Mouse (Mus musculus): ENCODE data around the gene Lrrc27. TPM values are rescaled to one million over a fixed set of nuclear protein-coding genes. Genes with fewer than 3 reads are reported as not detected.

Lrrc27 gene
- total RNA-seq, 2 experiments from 2014 or later, result 4.6 to 5.0 TPM

Other genes starting within 250 kb of the Lrrc27 start
- 100 to 1,000 TPM; 119 to 126 TPM for gene Dpysl4, start 127.0 kb upstream of the Lrrc27 start, total RNA-seq (2021)
- gene Stk32c, start 319 bp downstream of the Lrrc27 start, total RNA-seq (2021), result 100 to 1,000 TPM in 1 of 2 experiments, 10 to 100 TPM in 1; 95.7 to 101 TPM
- gene Pwwp2b, start 35.5 kb downstream of the Lrrc27 start, total RNA-seq (2021), result 10 to 100 TPM in 1 of 2 experiments, 1 to 10 TPM in 1; 8.5 to 11.0 TPM
- 10 to 100 TPM; 43.3 to 44.4 TPM for gene Inpp5a, start 176.1 kb downstream of the Lrrc27 start, total RNA-seq (2021)